Mouse (Mus musculus): ENCODE measurements around the gene Sulf2. TPM values are rescaled to one million over a fixed set of nuclear protein-coding genes. Genes with fewer than 3 reads are reported as not detected.
"Not testable (repeated sequence)": the region's sequence is repeated elsewhere in the genome, so short reads cannot be mapped to it uniquely, and the experiment has no call there.

Gene Sulf2
- total RNA-seq, 1 experiment from 2014 or later = 3.0 TPM

GRCm38 (mm10) chr2:166108326-166108725, 47.1 kb downstream of the Sulf2 start:
- peak; percentile 61 to 75; a peak in 3 of 4 replicates for ATAC-seq (replicated peaks in 1 of 2; ENCODE audit: insufficient read depth in 1 of 2, low FRiP score in 2 of 2, low TSS enrichment in 1 of 2, low read depth in 1 of 2, poor library complexity in 2 of 2, severe bottlenecking in 2 of 2)

DNA sequence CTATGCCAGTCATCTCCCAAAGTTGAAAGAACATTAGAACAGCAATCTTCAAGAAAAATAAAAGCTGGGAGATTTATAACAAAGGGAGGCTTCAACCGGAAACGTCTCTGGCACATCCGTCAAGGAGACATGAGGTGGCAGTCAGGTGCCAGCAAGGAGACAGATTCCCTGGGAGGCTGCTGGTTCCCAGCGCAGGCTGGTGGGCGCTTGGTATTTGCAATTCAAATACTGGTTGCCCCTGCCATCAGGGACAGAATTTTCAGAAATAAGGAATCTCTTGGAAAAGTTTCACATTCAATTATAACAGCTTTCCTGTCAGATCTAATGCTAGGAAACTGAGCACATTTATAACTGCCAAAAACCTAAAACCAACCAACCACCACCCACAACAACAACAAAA, 47.6 kb downstream of the Sulf2 start:
- no peak for ATAC-seq (replicated peaks in 1 of 2; ENCODE audit: insufficient read depth in 1 of 2, low FRiP score in 2 of 2, low TSS enrichment in 1 of 2, low read depth in 1 of 2, poor library complexity in 2 of 2, severe bottlenecking in 2 of 2)

DNA sequence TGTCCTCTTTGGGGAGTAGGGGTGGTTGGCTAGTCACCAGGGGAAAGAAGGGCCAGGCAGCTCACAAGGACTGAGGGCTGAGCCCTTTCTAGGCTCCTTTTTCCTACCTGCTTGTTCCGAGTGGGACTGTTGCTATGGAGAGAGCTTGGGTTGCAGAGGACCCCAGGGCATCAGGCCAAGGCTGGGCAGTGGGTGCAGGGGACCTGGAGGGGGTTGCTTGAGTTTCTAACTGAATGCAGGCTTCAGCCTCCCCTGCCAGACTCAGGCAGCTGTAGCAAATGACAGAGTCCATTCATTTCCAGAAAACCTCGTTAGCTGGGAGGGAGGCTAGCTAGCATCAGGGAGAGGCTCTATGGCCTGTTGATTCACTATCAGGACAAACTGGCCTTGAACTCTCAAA, 48.8 kb downstream of the Sulf2 start:
- ATAC-seq (replicated peaks in 1 of 2; ENCODE audit: insufficient read depth in 1 of 2, low FRiP score in 2 of 2, low TSS enrichment in 1 of 2, low read depth in 1 of 2, poor library complexity in 2 of 2, severe bottlenecking in 2 of 2) = no peak

DNA sequence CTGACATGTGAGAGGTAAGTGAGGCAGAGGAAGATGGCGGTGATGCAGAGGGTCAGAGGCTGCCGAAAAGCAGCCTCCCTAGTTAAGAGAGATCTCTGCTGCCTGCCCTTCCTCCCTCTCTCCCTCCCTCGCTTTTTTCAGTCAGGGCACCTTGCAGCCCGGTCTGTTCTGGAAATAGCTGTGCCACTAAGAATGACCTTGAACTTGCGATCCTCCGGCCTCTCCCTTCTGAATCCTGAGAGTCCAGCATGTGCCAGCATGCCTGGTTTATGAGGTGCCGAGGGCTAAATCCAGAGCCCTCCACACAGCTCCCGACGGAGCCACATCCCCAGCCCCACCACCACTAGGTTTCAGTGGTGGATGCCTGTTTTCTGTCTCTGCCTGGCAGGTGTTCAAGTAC, 49.6 kb downstream of the Sulf2 start:
- no peak for ATAC-seq (replicated peaks in 1 of 2; ENCODE audit: insufficient read depth in 1 of 2, low FRiP score in 2 of 2, low TSS enrichment in 1 of 2, low read depth in 1 of 2, poor library complexity in 2 of 2, severe bottlenecking in 2 of 2)

DNA sequence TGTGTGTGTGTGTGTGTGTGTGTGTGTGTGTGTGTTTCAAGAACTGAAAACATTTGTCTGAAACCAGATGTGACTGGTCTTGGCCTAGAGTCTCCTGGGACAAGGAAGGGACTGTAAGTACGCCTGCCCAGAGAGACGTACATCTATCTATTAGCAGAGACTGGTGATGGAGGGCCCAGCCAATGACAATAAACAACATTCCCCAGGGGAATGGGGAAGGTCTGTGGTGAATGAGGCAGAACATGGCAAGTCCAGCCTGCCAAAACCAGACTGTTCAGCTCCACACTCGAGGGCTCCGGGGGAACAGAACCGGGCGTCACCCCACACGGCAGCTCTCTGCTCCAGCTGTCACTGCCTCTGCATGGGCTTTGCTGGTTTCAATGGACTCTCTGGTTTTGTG, 52.6 kb downstream of the Sulf2 start:
- ATAC-seq (replicated peaks in 1 of 2; ENCODE audit: insufficient read depth in 1 of 2, low FRiP score in 2 of 2, low TSS enrichment in 1 of 2, low read depth in 1 of 2, poor library complexity in 2 of 2, severe bottlenecking in 2 of 2) = no peak

GRCm38 (mm10) chr2:166100309-166101262, 54.9 kb downstream of the Sulf2 start:
- no peak for ATAC-seq (replicated peaks in 1 of 2; ENCODE audit: insufficient read depth in 1 of 2, low FRiP score in 2 of 2, low TSS enrichment in 1 of 2, low read depth in 1 of 2, poor library complexity in 2 of 2, severe bottlenecking in 2 of 2)

GRCm38 (mm10) chr2:166098292-166098933, 57.0 kb downstream of the Sulf2 start:
- no peak for ATAC-seq (replicated peaks in 1 of 2; ENCODE audit: insufficient read depth in 1 of 2, low FRiP score in 2 of 2, low TSS enrichment in 1 of 2, low read depth in 1 of 2, poor library complexity in 2 of 2, severe bottlenecking in 2 of 2)

DNA sequence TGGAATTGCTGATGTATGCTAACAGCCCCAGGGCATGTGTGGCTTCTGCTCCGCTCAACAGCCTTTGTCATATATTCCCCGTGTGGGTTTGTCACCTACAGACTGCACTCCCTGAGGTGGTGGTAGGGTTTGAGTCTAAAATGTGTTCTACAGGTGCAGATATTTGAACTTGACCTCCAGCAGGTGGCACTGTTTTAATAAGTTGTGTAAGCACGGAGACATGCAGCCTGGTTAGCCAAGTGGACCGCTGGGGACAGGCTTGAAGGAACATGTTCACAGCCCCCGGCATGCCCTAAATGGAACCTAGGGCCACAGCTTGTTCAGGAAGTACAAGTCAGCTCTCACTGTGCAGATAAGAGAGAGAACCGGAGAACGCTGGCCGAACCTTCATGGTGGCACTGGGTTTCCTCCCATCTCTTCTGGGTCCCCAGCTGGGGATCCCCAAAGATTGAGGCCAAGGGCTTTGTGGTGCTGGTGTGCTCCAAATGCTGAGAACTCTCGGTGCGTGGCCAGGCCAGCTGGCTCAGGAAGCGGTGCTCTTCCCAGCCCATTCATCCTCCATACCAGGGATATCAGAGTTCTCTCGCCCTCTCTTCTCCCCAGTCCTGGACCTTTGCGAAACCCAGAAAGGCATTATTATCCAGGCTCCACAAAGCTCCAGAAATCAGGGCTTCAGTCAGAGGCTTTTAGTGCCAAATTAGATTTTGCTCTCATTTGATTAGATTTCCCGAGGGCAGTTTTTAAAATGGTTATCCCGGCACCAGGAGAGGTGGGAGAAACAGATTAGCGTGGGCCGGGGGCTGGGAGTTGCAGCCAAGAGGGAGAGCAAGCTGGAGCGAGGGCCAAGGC, 57.8 kb downstream of the Sulf2 start:
- ATAC-seq (replicated peaks in 1 of 2; ENCODE audit: insufficient read depth in 1 of 2, low FRiP score in 2 of 2, low TSS enrichment in 1 of 2, low read depth in 1 of 2, poor library complexity in 2 of 2, severe bottlenecking in 2 of 2) = peak; percentile 46 to 65; a peak in 1 of 4 replicates

GRCm38 (mm10) chr2:166096834-166097233, 58.6 kb downstream of the Sulf2 start:
- no peak for ATAC-seq (replicated peaks in 1 of 2; ENCODE audit: insufficient read depth in 1 of 2, low FRiP score in 2 of 2, low TSS enrichment in 1 of 2, low read depth in 1 of 2, poor library complexity in 2 of 2, severe bottlenecking in 2 of 2)

DNA sequence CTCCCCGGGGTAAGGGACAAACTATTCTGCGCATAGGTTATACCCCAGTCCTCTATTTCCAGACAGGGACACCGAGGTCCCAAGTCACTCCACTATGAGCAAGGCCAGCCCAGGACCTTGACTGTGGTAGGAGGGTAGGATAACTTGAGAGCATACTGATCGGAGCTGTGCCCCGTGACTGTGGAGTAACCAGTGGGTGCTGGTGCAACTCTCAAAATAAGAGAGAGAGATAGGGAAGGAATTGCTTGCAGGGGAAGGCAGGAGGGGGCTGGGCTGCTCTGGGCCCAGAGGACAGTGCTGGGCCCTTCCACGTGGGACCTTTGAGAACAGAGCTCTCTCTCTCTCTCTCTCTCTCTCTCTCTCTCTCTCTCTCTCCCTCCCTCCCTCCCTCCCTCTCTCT, 59.2 kb downstream of the Sulf2 start:
- ATAC-seq (replicated peaks in 1 of 2; ENCODE audit: insufficient read depth in 1 of 2, low FRiP score in 2 of 2, low TSS enrichment in 1 of 2, low read depth in 1 of 2, poor library complexity in 2 of 2, severe bottlenecking in 2 of 2) = no peak

DNA sequence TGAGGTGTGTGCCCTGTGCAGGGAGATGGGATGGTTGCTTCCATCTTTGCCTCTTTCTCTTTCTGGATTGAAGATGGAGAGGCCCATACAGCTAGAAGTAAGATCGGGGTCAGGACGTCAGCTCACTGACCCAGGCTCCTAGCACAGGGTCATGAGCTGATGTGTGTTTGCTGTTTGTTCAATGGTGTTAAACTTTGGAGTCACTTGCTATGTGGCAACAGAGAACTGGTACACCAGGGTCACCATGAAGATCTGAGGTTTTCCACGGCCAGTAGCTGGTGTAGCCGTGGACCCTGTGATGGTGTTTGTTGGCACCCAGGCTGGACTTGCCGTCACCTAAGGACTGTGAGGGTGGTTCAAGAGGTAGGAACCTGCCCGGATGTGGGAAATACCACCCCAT, 63.1 kb downstream of the Sulf2 start:
- no peak for ATAC-seq (replicated peaks in 1 of 2; ENCODE audit: insufficient read depth in 1 of 2, low FRiP score in 2 of 2, low TSS enrichment in 1 of 2, low read depth in 1 of 2, poor library complexity in 2 of 2, severe bottlenecking in 2 of 2)

DNA sequence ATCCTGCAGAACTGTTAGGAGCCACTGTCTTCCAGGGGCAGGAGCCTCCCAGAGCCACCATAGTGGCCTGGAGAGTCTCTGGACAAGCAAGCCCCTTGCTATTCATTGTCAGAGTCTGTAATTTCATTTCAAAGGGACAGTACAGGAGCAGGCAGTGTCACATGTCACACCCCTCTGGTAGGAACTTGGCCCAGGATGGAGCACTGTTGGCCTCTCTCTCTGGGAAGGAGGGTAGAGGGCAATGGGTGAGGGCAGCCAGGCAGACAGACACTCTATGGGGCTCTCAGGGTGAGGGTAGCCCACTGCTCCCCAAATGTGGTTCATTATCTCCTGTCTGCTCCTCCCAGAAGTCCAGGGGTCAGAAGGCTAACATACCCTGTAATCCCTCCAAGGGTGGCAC, 63.9 kb downstream of the Sulf2 start:
- no peak for ATAC-seq (replicated peaks in 1 of 2; ENCODE audit: insufficient read depth in 1 of 2, low FRiP score in 2 of 2, low TSS enrichment in 1 of 2, low read depth in 1 of 2, poor library complexity in 2 of 2, severe bottlenecking in 2 of 2)

DNA sequence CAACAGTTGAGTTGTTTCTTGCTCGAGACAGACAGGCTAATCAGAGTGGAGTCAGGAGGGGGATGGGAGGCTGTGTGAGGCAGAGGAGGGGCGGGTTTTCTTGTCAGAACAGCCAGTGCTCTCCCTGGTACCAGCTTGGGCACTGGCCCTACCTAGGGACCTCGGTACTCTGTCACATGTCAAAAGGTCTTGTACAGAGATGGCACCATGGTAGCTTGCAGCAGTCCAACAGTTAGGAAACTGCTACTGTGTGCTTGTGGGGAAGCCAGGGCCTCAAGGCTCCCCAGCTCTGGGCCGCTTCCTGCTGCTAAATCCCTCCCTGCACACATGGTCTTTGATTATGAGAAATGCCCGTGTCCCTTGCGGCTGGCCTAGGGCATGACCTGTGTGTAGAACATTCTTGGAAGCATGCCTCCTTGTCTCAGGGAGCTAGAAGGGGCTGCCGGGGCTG, 65.3 kb downstream of the Sulf2 start:
- peak; percentile 54 to 58; a peak in 2 of 4 replicates for ATAC-seq (replicated peaks in 1 of 2; ENCODE audit: insufficient read depth in 1 of 2, low FRiP score in 2 of 2, low TSS enrichment in 1 of 2, low read depth in 1 of 2, poor library complexity in 2 of 2, severe bottlenecking in 2 of 2)

- ATAC-seq (replicated peaks in 1 of 2; ENCODE audit: insufficient read depth in 1 of 2, low FRiP score in 2 of 2, low TSS enrichment in 1 of 2, low read depth in 1 of 2, poor library complexity in 2 of 2, severe bottlenecking in 2 of 2) = no peak
Measured at GRCm38 (mm10) chr2:166088991-166089390, 66.5 kb downstream of the Sulf2 start.

- no peak for ATAC-seq (replicated peaks in 1 of 2; ENCODE audit: insufficient read depth in 1 of 2, low FRiP score in 2 of 2, low TSS enrichment in 1 of 2, low read depth in 1 of 2, poor library complexity in 2 of 2, severe bottlenecking in 2 of 2)
Measured at GRCm38 (mm10) chr2:166086457-166087233, 68.8 kb downstream of the Sulf2 start.

DNA sequence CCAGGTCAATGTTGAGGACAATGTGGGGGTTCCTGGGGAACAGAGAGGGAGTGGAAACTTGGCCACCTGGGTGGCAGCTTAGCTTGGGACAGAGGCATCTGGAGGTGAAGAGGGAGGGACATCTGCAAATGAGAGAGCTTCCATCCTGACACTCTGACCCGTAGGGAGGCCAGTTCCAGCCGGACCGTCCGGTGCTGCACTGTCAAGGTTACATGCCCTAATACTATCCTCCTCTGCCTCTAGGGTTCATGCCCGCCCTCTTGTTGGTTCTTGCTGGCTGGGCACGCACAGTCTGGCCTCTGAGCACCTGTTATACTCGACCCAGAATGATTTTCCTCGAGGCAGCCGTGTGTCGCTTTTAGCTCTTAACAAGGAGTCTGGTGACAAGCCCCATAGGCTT, 69.7 kb downstream of the Sulf2 start:
- ATAC-seq (replicated peaks in 1 of 2; ENCODE audit: insufficient read depth in 1 of 2, low FRiP score in 2 of 2, low TSS enrichment in 1 of 2, low read depth in 1 of 2, poor library complexity in 2 of 2, severe bottlenecking in 2 of 2) = no peak

DNA sequence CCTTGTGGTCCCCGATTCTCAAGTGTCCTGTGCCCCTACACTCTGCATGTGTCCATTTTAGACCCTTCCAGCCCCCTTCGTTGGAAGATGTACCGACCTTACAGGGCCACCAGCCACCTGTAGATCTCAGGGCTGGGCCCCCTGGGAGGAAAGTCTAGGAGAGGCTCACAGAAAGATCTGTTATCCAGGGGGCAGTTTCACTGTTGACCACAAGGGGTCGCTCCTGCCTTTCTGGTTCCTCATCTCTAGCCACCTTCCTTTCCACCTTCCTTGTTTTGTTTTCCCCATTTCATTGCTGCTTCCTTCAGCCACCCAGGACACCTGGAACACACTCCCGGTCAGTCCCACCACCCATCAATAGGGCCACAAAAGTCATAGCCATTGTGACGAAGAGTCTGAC, 70.5 kb downstream of the Sulf2 start:
- not testable (repeated sequence) for ATAC-seq (replicated peaks in 1 of 2; ENCODE audit: insufficient read depth in 1 of 2, low FRiP score in 2 of 2, low TSS enrichment in 1 of 2, low read depth in 1 of 2, poor library complexity in 2 of 2, severe bottlenecking in 2 of 2)

Measured in hematopoietic stem cell, adult 5-6 weeks (primary cell).